Mouse (Mus musculus): ENCODE measurements around the gene Scamp1. TPM values are rescaled to one million over a fixed set of nuclear protein-coding genes. Genes with fewer than 3 reads are reported as not detected.

The Scamp1 gene
- polyA plus RNA-seq, 1 experiment: 3.8 TPM

DNA sequence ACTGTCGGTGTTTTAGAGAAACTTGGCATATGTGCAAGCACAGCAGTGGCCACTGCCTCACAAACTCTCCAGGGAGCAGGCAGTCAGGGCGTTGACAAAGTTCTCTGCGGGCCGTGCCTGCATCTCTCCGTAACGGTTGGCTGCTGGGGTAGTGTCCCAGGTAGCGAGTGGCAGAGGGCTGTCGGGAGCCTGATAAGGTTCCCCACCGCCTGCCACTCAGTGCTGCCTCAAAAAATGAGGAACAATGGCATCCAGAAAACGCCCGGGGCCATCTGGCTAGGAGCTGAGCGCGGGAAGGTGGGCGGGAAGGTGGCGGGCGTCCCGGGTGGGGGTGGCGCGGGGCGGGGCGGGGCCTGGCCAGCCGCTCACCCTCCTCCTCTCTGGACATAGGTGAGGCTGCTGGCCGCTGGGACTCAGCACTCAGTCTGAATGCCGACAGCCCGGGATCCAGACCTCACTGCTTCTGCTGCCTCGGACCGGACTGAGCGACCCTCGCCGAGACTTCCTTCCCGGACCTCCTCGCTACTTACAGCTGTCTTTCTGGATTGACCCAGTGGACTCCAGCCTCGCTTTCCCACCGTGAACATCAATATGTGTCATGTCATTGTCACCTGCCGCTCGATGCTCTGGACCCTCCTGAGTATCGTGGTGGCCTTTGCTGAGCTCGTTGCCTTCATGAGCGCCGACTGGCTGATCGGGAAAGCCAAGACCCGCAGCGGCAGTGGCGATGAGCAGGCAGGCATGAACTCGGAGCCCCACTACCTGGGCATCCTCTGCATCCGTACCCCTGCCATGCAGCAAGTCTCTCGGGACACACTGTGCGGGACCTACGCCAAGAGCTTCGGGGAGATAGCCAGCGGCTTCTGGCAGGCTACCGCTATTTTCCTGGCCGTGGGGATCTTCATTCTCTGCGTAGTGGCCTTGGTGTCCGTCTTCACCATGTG is 111.8 kb downstream of the Scamp1 start:
- Histone ChIP-seq H3K36me3 (ENCODE audit: control insufficient read depth, insufficient read depth, low read length) (no peaks in the 10 kb centered on the region), H3K4me1 (ENCODE audit: control insufficient read depth, insufficient read depth, insufficient read length) (0 out of 2 replicates have a peak, but pooled peaks cover 2% of the 10 kb centered on the region), H3K27ac (ENCODE audit: insufficient read depth, low read length) (no peak overlapping the region), H3K27me3 (ENCODE audit: control insufficient read depth, insufficient read depth, low read length) (peaks cover 6% of the 10 kb centered on the region), H3K4me3 (ENCODE audit: extremely low read depth, insufficient read depth, insufficient read length) (peak overlapping the region; percentile 51)
- 2% methylated on average over 51 of the region's 55 CpGs for WGBS
- DNase-seq (ENCODE audit: low read depth in 1 of 2, low spot score in 2 of 2): no peak
- TF ChIP-seq CTCF (IDR thresholded peaks at IDR 0.05; ENCODE audit: extremely low read depth, insufficient read depth, insufficient read length, insufficient replicate concordance) (no peak), POLR2A (IDR thresholded peaks at IDR 0.05; ENCODE audit: low read depth, low read length) (no peak)

DNA sequence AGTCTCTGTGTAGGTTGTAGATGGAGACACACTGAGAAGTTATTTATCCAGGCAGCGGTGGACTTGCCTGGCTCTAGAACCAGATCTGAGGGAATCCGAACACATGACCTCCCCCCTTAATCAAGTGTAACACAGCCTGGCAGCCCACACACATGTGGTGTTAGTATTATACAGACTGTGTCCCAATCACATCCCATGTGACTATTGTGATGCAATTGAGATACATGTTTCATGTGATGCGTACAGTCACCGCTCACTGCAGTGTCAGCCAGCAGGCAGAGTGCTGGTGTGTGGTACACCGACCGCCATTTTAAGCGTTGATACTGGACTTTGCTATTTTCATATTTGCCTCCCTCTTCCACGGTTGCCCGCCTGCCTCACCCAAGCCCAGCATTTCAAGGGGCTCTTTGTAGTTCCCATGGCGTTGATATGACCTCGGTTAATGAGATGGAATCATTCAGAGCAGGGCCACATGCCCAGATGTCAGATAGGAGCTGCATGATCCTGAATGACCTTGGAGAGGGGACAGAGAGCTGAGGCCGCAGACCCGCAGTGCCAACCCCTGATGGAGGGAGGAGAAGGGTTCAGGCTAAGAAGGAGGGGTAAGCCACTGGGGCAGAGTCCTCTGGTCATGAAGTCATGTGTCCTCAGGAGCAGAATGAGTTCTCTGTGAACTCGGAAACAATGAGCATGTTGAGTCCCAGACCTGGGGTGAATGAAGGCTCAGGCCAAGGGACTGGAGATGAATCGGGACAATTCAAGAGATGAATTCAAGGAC is 112.9 kb downstream of the Scamp1 start:
- no peak overlapping the region for H3K27ac ChIP-seq (ENCODE audit: insufficient read depth, low read length)
- no peak for DNase-seq (ENCODE audit: low read depth in 1 of 2, low spot score in 2 of 2)
- 0 out of 2 replicates have a peak, but pooled peaks cover 2% of the 10 kb centered on the region for H3K4me1 ChIP-seq (ENCODE audit: control insufficient read depth, insufficient read depth, insufficient read length)
- H3K4me3 ChIP-seq (ENCODE audit: extremely low read depth, insufficient read depth, insufficient read length): no peak overlapping the region
- 90% methylated on average over 15 of the region's 15 CpGs for WGBS
- H3K36me3 ChIP-seq (ENCODE audit: control insufficient read depth, insufficient read depth, low read length): no peaks in the 10 kb centered on the region
- no peak for TF ChIP-seq POLR2A (IDR thresholded peaks at IDR 0.05; ENCODE audit: low read depth, low read length)
- no peak for TF ChIP-seq CTCF (IDR thresholded peaks at IDR 0.05; ENCODE audit: extremely low read depth, insufficient read depth, insufficient read length, insufficient replicate concordance)
- peaks cover 6% of the 10 kb centered on the region for H3K27me3 ChIP-seq (ENCODE audit: control insufficient read depth, insufficient read depth, low read length)

DNA sequence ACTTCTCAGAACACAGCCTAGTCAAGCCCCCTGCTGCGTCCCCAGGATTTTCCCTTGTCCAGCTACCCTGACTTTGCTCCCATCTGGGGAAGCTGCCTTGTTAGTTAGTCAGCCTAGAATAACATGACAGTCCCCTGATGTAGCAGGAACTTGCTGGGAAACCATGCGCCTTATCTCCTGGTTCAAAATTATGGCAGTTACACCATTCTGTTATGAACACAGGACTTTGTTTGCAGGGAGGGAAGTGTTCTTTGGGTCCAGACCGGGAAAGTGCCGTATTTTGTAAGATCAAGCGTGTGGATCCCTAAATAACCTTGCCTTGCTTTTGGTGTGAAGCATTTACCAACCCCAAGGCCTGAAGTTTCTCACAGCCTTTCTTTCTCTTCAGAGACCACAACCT is 114.0 kb downstream of the Scamp1 start:
- peaks cover 6% of the 10 kb centered on the region for H3K27me3 ChIP-seq (ENCODE audit: control insufficient read depth, insufficient read depth, low read length)
- 72% methylated on average over 5 of the region's 5 CpGs for WGBS
- no peak overlapping the region for H3K4me3 ChIP-seq (ENCODE audit: extremely low read depth, insufficient read depth, insufficient read length)
- H3K4me1 ChIP-seq (ENCODE audit: control insufficient read depth, insufficient read depth, insufficient read length): 0 out of 2 replicates have a peak, but pooled peaks cover 2% of the 10 kb centered on the region
- DNase-seq (ENCODE audit: low read depth in 1 of 2, low spot score in 2 of 2): no peak
- TF ChIP-seq POLR2A (IDR thresholded peaks at IDR 0.05; ENCODE audit: low read depth, low read length) (no peak), CTCF (IDR thresholded peaks at IDR 0.05; ENCODE audit: extremely low read depth, insufficient read depth, insufficient read length, insufficient replicate concordance) (no peak)
- no peaks in the 10 kb centered on the region for H3K36me3 ChIP-seq (ENCODE audit: control insufficient read depth, insufficient read depth, low read length)
- H3K27ac ChIP-seq (ENCODE audit: insufficient read depth, low read length): no peak overlapping the region

DNA sequence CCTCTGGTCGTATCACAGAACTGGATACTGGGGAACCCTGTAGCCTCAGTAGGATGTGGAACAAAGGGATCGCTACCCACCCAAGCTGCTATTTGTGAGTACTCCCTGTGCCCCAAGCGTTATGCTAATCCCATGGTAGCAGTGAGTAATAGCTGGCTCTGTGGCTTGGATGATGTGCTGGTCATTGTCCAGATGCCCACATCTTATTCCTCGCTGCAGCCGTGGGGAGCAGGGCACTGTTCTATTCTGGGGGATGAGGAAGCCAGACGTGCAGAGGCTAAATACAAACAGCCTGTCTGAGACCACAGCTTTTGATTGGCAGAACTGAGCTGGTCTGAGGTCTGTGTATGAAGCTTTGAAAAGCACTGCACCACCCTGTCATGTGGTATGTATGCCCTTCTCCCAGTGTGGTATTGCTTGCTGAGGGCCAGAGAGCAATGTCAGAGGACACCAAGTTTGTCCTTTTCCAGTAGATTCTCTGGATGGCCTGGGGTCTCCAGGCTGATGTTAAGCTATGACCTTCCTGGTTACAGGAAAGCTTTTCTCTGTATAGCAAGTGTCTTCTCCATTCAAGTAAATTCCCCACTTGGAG is 116.2 kb downstream of the Scamp1 start:
- Histone ChIP-seq H3K27me3 (ENCODE audit: control insufficient read depth, insufficient read depth, low read length) (peaks cover 3% of the 10 kb centered on the region), H3K27ac (ENCODE audit: insufficient read depth, low read length) (no peak overlapping the region), H3K36me3 (ENCODE audit: control insufficient read depth, insufficient read depth, low read length) (no peaks in the 10 kb centered on the region), H3K4me3 (ENCODE audit: extremely low read depth, insufficient read depth, insufficient read length) (no peak overlapping the region), H3K4me1 (ENCODE audit: control insufficient read depth, insufficient read depth, insufficient read length) (0 out of 2 replicates have a peak, but pooled peaks cover 2% of the 10 kb centered on the region)
- DNase-seq (ENCODE audit: low read depth in 1 of 2, low spot score in 2 of 2): no peak
- WGBS: 52% methylated on average over 6 of the region's 6 CpGs
- no peak for TF ChIP-seq POLR2A (IDR thresholded peaks at IDR 0.05; ENCODE audit: low read depth, low read length)
- TF ChIP-seq CTCF (IDR thresholded peaks at IDR 0.05; ENCODE audit: extremely low read depth, insufficient read depth, insufficient read length, insufficient replicate concordance): no peak

DNA sequence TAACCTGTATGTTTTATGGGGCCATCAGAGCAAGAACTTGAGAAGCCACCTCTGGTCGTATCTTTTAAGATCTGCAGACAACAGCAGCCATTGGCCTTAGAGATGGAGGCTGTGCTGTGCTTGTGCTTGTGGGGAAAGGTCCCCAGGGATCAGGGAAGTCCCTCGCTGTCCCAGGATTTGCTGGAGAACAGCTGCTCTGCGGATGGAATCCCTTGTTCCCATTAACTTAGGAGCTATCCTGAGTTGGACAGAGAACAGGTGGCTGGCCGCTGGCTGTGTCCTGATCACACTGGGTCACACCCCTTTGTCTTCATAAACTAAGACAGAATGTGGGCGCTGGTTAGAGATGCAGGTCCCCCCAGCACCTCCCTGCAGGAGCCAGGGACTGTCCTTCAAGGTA is 117.3 kb downstream of the Scamp1 start:
- TF ChIP-seq POLR2A (IDR thresholded peaks at IDR 0.05; ENCODE audit: low read depth, low read length) (no peak), CTCF (IDR thresholded peaks at IDR 0.05; ENCODE audit: extremely low read depth, insufficient read depth, insufficient read length, insufficient replicate concordance) (no peak)
- Histone ChIP-seq H3K4me3 (ENCODE audit: extremely low read depth, insufficient read depth, insufficient read length) (no peak overlapping the region), H3K27ac (ENCODE audit: insufficient read depth, low read length) (no peak overlapping the region), H3K36me3 (ENCODE audit: control insufficient read depth, insufficient read depth, low read length) (no peaks in the 10 kb centered on the region), H3K27me3 (ENCODE audit: control insufficient read depth, insufficient read depth, low read length) (no peaks in the 10 kb centered on the region), H3K4me1 (ENCODE audit: control insufficient read depth, insufficient read depth, insufficient read length) (no peaks in the 10 kb centered on the region)
- 88% methylated on average over 5 of the region's 5 CpGs for WGBS
- DNase-seq (ENCODE audit: low read depth in 1 of 2, low spot score in 2 of 2): no peak

DNA sequence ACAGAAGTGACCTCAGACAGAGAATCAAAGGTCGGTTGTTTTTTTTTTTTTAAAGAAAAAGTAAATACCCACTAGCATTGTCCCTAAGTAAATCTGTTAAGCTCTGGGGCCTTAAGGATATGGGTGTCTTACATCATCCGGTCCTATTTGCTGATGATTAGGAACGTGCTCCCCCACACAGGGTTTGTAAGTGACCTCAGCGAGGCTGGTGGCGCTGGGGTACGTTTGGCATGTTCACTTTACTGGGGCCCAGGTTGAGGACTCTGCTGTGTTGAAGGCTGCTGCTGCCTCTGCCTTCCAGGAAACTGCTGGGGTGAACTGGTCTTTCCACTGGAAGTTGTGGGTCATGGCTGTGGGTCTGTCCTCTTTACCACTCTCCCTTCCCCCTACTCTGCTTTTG is 121.2 kb downstream of the Scamp1 start:
- H3K4me1 ChIP-seq (ENCODE audit: control insufficient read depth, insufficient read depth, insufficient read length): no peaks in the 10 kb centered on the region
- TF ChIP-seq CTCF (IDR thresholded peaks at IDR 0.05; ENCODE audit: extremely low read depth, insufficient read depth, insufficient read length, insufficient replicate concordance): 0 out of 2 replicates have a peak, but pooled peaks have one; percentile 0
- no peak for TF ChIP-seq POLR2A (IDR thresholded peaks at IDR 0.05; ENCODE audit: low read depth, low read length)
- H3K4me3 ChIP-seq (ENCODE audit: extremely low read depth, insufficient read depth, insufficient read length): no peak overlapping the region
- no peaks in the 10 kb centered on the region for H3K36me3 ChIP-seq (ENCODE audit: control insufficient read depth, insufficient read depth, low read length)
- no peak overlapping the region for H3K27ac ChIP-seq (ENCODE audit: insufficient read depth, low read length)
- no peak for DNase-seq (ENCODE audit: low read depth in 1 of 2, low spot score in 2 of 2)
- 75% methylated on average over 6 of the region's 6 CpGs for WGBS
- H3K27me3 ChIP-seq (ENCODE audit: control insufficient read depth, insufficient read depth, low read length): no peaks in the 10 kb centered on the region

Measured in spleen, adult 2 months (tissue).